Mouse (Mus musculus): ENCODE data around the gene Atp13a3.

- TF ChIP-seq CTCF (IDR thresholded peaks at IDR 0.05; ENCODE audit: borderline replicate concordance, extremely low read depth, insufficient read depth, insufficient read length) (no peak), POLR2A (IDR thresholded peaks at IDR 0.05; ENCODE audit: borderline replicate concordance, extremely low read depth, insufficient read depth, insufficient read length, poor library complexity, severe bottlenecking) (no peak)
Measured at GRCm38 (mm10) chr16:30430512-30431088, 24.8 kb upstream of the Atp13a3 start.

Data from brain, embryonic 14.5 days (tissue).